Mouse (Mus musculus) intestine, embryonic 15.5 days (tissue): ENCODE results near the gene Cfap126. TPM values are rescaled to one million over a fixed set of nuclear protein-coding genes. Genes with fewer than 3 reads are reported as not detected.
A peak's percentile ranks its signal among the peaks of the same experiment; 100 is the strongest.
"Not testable (repeated sequence)": the region's sequence is repeated elsewhere in the genome, so short reads cannot be mapped to it uniquely, and the experiment has no call there.

ENCODE experiments used
- ATAC-seq: fragments of 200-750 bp; cut with Nextera tagmentation; 2 replicates; pipeline ENCODE4 v1.8.0; 2017; ENCODE audit warnings: moderate TSS enrichment, moderate library complexity
- H3K27ac ChIP-seq: fragments of 300-500 bp; sonication (generic); 2 replicates; pipeline ENCODE4 v1.5.1; 2015; ENCODE audit warnings: mild to moderate bottlenecking, inconsistent platforms
- H3K27me3 ChIP-seq: fragments of 300-500 bp; sonication (generic); replicated peaks from 2 replicates; pipeline ENCODE4 v1.6.1; 2015; ENCODE audit warnings: inconsistent platforms
- H3K36me3 ChIP-seq: fragments of 300-500 bp; sonication (generic); 2 replicates; pipeline ENCODE4 v1.6.1; 2015; ENCODE audit warnings: inconsistent platforms
- H3K4me1 ChIP-seq: fragments of 300-500 bp; sonication (generic); replicated peaks from 2 replicates; pipeline ENCODE4 v1.6.1; 2015; ENCODE audit warnings: inconsistent platforms
- H3K4me2 ChIP-seq: fragments of 300-500 bp; sonication (generic); replicated peaks from 2 replicates; pipeline ENCODE4 v1.6.1; 2015; ENCODE audit warnings: mild to moderate bottlenecking, inconsistent platforms
- H3K4me3 ChIP-seq: fragments of 300-500 bp; sonication (generic); replicated peaks from 2 replicates; pipeline ENCODE4 v1.5.1; 2015; ENCODE audit warnings: inconsistent platforms
- H3K9ac ChIP-seq: fragments of 300-500 bp; sonication (generic); 2 replicates; pipeline ENCODE4 v1.6.1; 2015; ENCODE audit warnings: inconsistent platforms
- H3K9me3 ChIP-seq: fragments of 300-500 bp; sonication (generic); 2 replicates; pipeline ENCODE4 v1.6.1; 2016; ENCODE audit warnings: inconsistent platforms
- WGBS: fragments of 180-500 bp; shearing (Covaris S2); methylation state at CpG from one replicate; pipeline ENCODE4 v1.1.7; 2015; 5-methylcytosine and 5-hydroxymethylcytosine counted together
- polyA plus RNA-seq: library from polyadenylated mRNA; unstranded; fragments of >200 nt; fragmentation: Nextera tagmentation; extraction: Ambion mirVana; gene quantifications from 2 replicates; pipeline ENCODE4 v1.2.1, GENCODE M21; 2015

The Cfap126 gene
- polyA plus RNA-seq, 1 experiment from 2014 or later, result 1.8 TPM

GRCm38 (mm10) chr1:171116280-171116679 lies 2.6 kb downstream of the Cfap126 start:
- no peak overlapping the region for H3K4me3 ChIP-seq
- 52% methylated on average over 4 of the region's 4 CpGs for WGBS
- no peak overlapping the region for H3K27ac ChIP-seq
- H3K4me1 ChIP-seq, result peaks cover 6% of the 10 kb centered on the region
- no peaks in the 10 kb centered on the region for H3K9me3 ChIP-seq
- no peak for ATAC-seq
- no peaks in the 10 kb centered on the region for H3K36me3 ChIP-seq
- no peaks in the 10 kb centered on the region for H3K27me3 ChIP-seq
- no peak overlapping the region for H3K4me2 ChIP-seq
- H3K9ac ChIP-seq, result no peak overlapping the region

- WGBS, result 9% methylated on average over 4 of the region's 4 CpGs
Observed at GRCm38 (mm10) chr1:171118269-171118684, 4.6 kb downstream of the Cfap126 start.

DNA sequence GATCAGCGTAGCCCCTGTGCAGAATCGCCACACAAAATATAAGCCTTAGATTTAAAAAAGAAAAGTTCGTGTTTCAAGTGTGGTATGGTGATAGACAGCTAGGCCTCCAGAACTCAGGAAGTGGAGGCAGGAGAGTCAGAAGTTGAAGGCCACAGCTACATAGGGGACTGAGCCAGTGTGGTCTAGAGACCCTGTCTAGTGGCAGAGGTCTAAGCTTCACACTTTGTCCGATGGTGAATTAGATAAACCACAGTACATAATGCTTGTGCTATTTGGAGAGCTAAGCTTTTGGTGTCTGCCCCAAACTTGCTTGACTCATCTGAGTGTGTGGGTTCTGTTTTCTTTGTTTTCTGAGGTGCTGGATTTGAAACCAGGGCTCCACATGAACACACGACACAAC lies 5.3 kb downstream of the Cfap126 start:
- 84% methylated on average over 5 of the region's 5 CpGs for WGBS
- Histone ChIP-seq H3K27ac (no peak overlapping the region), H3K4me3 (no peak overlapping the region), H3K9ac (no peak overlapping the region), H3K27me3 (no peaks in the 10 kb centered on the region), H3K9me3 (no peaks in the 10 kb centered on the region), H3K4me2 (no peak overlapping the region), H3K36me3 (no peaks in the 10 kb centered on the region), H3K4me1 (no peaks in the 10 kb centered on the region; the same call in 1 of the 2 replicates)
- no peak for ATAC-seq

More at GRCm38 (mm10) chr1:171118269-171118684, 4.6 kb downstream of the Cfap126 start:
- H3K36me3 ChIP-seq, result no peaks in the 10 kb centered on the region
- H3K4me2 ChIP-seq, result no peak overlapping the region
- no peak for ATAC-seq
- H3K27me3 ChIP-seq, result no peaks in the 10 kb centered on the region
- no peak overlapping the region for H3K9ac ChIP-seq
- H3K4me3 ChIP-seq, result no peak overlapping the region
- no peaks in the 10 kb centered on the region for H3K9me3 ChIP-seq
- peaks cover 5% of the 10 kb centered on the region for H3K4me1 ChIP-seq
- no peak overlapping the region for H3K27ac ChIP-seq

DNA sequence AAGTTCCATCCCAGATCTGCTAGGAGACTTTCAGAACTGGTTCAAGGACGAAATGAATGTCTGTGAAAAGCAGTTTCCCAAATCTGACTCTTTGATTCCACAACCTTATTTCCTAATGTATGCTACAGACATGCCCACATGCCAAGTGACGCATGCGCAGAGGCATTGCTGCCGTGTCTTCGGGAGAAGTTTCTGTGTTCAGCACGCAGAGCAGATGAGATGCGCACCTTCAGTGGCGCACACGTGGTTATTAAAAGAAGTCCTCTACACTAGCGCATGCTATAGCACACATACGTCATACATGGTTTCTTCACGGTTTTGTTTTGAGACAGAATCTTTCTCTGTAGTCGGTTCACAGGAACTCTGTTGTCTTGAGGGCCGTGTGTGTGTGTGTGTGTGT lies 5.7 kb downstream of the Cfap126 start:
- no peak for ATAC-seq
- H3K4me1 ChIP-seq, result no peaks in the 10 kb centered on the region; the same call in 1 of the 2 replicates
- no peak overlapping the region for H3K9ac ChIP-seq
- no peaks in the 10 kb centered on the region for H3K9me3 ChIP-seq
- WGBS, result 84% methylated on average over 14 of the region's 14 CpGs
- H3K4me3 ChIP-seq, result no peak overlapping the region
- H3K4me2 ChIP-seq, result no peak overlapping the region
- H3K27me3 ChIP-seq, result no peaks in the 10 kb centered on the region
- no peaks in the 10 kb centered on the region for H3K36me3 ChIP-seq
- H3K27ac ChIP-seq, result no peak overlapping the region

GRCm38 (mm10) chr1:171120893-171121292 lies 7.2 kb downstream of the Cfap126 start:
- WGBS, result 51% methylated on average over 3 of the region's 3 CpGs
- Histone ChIP-seq H3K4me2 (no peak overlapping the region), H3K27ac (no peak overlapping the region), H3K9me3 (no peaks in the 10 kb centered on the region), H3K36me3 (no peaks in the 10 kb centered on the region), H3K9ac (no peak overlapping the region), H3K27me3 (no peaks in the 10 kb centered on the region), H3K4me3 (no peak overlapping the region), H3K4me1 (no peaks in the 10 kb centered on the region; the same call in 1 of the 2 replicates)
- ATAC-seq, result no peak

DNA sequence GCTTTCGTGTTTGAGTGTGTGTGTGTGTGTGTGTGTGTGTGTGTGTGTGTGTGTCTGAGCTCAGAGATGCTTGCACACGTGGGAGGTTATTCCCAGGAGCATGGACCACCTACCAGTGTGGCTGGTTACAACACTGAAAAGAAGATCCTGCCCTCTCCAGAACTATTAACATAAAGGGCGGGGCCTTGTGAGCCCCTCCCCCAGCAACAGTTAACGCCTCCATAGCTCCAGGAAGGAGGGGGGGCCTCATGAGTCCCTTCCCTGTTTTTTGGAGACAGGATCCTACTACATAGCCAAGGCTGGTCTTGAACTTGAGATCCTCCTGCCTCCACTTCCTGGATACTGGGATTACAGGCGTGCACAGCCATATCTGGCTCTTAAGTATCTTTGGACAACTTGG lies 8.1 kb downstream of the Cfap126 start:
- no peak for ATAC-seq

DNA sequence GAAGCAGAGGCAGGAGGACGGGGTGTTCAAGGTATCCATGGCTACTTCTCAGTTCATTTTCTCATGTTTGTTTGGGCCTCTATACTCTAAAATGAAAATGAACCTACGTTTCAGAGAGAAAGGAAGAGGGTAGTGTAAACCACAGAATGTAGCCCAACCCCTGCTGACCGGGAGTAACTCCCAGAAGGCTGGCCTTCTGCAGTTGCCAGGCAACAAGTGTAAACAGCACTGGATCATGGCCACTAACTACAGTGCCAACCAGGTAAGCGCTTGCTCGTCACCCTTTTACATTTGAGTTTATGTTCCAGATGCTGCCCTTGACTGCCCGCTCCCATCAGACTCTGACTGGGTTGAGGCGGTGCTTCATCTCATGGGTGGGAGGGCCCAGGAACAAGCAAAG lies 9.2 kb downstream of the Cfap126 start:
- Histone ChIP-seq H3K27ac (no peak overlapping the region), H3K4me2 (peak overlapping the region; percentile 37; the same call in 1 of the 2 replicates), H3K9me3 (no peaks in the 10 kb centered on the region), H3K36me3 (0 out of 2 replicates have a peak, but pooled peaks cover 7% of the 10 kb centered on the region), H3K4me3 (0 out of 2 replicates have a peak overlapping the region, but pooled peaks have one; percentile 12), H3K27me3 (no peaks in the 10 kb centered on the region), H3K4me1 (no peaks in the 10 kb centered on the region; the same call in 1 of the 2 replicates), H3K9ac (no peak overlapping the region)
- peak; percentile 86 for ATAC-seq
- WGBS, result 18% methylated on average over 7 of the region's 7 CpGs

More for the DNA sequence above, 8.1 kb downstream of the Cfap126 start:
- Histone ChIP-seq H3K4me3 (no peak overlapping the region), H3K27me3 (no peaks in the 10 kb centered on the region), H3K36me3 (0 out of 2 replicates have a peak, but pooled peaks cover under 1% of the 10 kb centered on the region), H3K9ac (no peak overlapping the region), H3K27ac (no peak overlapping the region), H3K4me2 (no peak overlapping the region), H3K9me3 (no peaks in the 10 kb centered on the region), H3K4me1 (no peaks in the 10 kb centered on the region; the same call in 1 of the 2 replicates)
- 40% methylated on average over 5 of the region's 5 CpGs for WGBS

DNA sequence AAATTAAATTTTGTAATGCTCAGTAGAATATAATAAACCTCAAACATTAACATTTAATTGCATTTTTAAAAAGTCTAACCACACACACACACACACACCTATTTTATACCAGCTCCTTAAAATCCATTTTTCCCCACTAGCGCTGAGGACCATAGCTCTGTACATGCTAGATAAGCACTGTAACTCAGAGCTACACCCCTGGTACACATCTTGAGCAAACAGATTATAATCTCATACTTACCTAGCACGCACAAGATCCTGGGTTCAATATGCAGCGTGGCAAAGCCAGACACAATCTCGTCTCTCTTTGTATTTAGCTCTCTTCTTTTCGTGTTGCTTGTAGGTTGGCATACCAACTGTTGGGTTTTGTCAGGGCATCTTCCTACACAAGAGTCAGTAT lies 10.7 kb downstream of the Cfap126 start:
- Histone ChIP-seq H3K4me2 (no peak overlapping the region), H3K36me3 (peaks cover 16% of the 10 kb centered on the region), H3K27ac (no peak overlapping the region), H3K9me3 (no peaks in the 10 kb centered on the region), H3K9ac (no peak overlapping the region), H3K27me3 (no peaks in the 10 kb centered on the region), H3K4me1 (no peaks in the 10 kb centered on the region; the same call in 1 of the 2 replicates), H3K4me3 (no peak overlapping the region)
- WGBS, result 82% methylated on average over 5 of the region's 5 CpGs
- ATAC-seq, result no peak

DNA sequence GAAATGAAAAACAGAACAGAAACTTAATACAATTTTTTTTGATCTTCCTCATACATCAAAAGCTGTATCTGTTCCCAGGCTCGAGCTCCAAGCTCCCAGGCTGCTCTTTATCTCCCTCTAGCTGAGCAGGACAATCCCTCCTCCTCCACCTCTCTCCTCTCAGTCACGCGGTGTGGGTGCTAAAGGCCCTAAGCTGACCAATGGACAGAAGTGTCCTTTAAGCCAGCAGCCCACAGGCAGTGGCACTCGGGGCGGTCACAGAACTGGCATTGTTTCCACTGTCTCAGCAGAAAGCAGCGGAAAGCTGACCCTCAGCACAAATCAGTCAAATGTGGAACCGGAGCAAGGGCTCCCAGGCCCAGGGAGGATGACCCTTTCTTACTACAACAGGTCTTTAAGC lies 15.5 kb downstream of the Cfap126 start:
- H3K27ac ChIP-seq, result no peak overlapping the region
- no peaks in the 10 kb centered on the region for H3K9me3 ChIP-seq
- H3K36me3 ChIP-seq, result peaks cover 26% of the 10 kb centered on the region
- H3K4me2 ChIP-seq, result no peak overlapping the region
- H3K27me3 ChIP-seq, result no peaks in the 10 kb centered on the region
- no peak overlapping the region for H3K9ac ChIP-seq
- H3K4me1 ChIP-seq, result no peaks in the 10 kb centered on the region
- 55% methylated on average over 7 of the region's 7 CpGs for WGBS
- no peak for ATAC-seq
- no peak overlapping the region for H3K4me3 ChIP-seq

GRCm38 (mm10) chr1:171130971-171131370 lies 17.3 kb downstream of the Cfap126 start:
- WGBS, result 69% methylated on average over 1 of the region's 1 CpGs
- peaks cover 35% of the 10 kb centered on the region for H3K36me3 ChIP-seq

GRCm38 (mm10) chr1:171135600-171135999 lies 21.9 kb downstream of the Cfap126 start:
- Histone ChIP-seq H3K27ac (no peak overlapping the region), H3K4me1 (no peaks in the 10 kb centered on the region), H3K4me2 (no peak overlapping the region), H3K27me3 (no peaks in the 10 kb centered on the region), H3K9ac (no peak overlapping the region), H3K36me3 (peaks cover 19% of the 10 kb centered on the region), H3K9me3 (no peaks in the 10 kb centered on the region), H3K4me3 (no peak overlapping the region)
- WGBS, result 93% methylated on average over 2 of the region's 2 CpGs
- ATAC-seq, result no peak

More at GRCm38 (mm10) chr1:171130971-171131370, 17.3 kb downstream of the Cfap126 start:
- no peak for ATAC-seq
- Histone ChIP-seq H3K9me3 (no peaks in the 10 kb centered on the region), H3K4me1 (no peaks in the 10 kb centered on the region), H3K27me3 (no peaks in the 10 kb centered on the region), H3K9ac (no peak overlapping the region), H3K4me2 (no peak overlapping the region), H3K27ac (no peak overlapping the region), H3K4me3 (no peak overlapping the region)

DNA sequence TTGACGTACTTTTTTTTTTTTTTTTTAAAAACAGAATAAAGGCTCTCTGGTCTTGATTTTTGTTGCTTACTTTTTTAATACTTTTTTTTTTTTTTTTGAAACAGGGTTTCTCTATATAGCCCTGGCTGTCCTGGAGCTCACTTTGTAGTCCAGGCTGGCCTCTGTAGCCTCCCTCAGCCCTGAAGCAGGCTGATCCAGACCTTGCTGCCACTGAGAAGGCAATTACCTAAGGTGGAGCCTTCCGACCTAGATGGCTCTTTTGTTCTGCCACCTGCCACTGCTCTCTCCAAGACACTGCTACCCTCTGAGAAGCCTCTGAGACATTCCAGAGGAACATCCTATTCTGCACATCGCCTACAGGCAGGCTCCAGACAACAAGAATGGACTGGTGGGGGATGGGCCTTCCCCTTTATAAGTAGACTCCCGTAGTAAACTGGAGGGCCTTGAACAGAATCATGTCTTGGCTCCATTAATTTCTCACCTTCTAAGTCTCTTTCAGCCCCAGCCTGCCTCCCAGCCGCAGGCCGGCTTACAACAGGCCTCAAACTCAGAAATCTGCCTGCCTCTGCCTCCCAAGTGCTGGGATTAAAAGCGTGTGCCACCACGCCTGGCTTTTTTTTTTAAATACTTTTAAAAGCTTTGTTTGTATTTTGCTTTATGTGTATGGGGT lies 23.9 kb downstream of the Cfap126 start:
- not testable (repeated sequence) for ATAC-seq, H3K9ac ChIP-seq, H3K27ac ChIP-seq, H3K27me3 ChIP-seq, H3K4me2 ChIP-seq, H3K4me3 ChIP-seq, H3K4me1 ChIP-seq, H3K9me3 ChIP-seq
- peaks cover 20% of the 10 kb centered on the region for H3K36me3 ChIP-seq
- WGBS, result 90% methylated on average over 8 of the region's 8 CpGs

GRCm38 (mm10) chr1:171142981-171143380 lies 29.3 kb downstream of the Cfap126 start:
- not testable (repeated sequence) for H3K9me3 ChIP-seq, H3K9ac ChIP-seq, H3K4me3 ChIP-seq, H3K27me3 ChIP-seq, H3K36me3 ChIP-seq, H3K27ac ChIP-seq, H3K4me1 ChIP-seq, ATAC-seq, H3K4me2 ChIP-seq
- WGBS, result 77% methylated on average over 11 of the region's 11 CpGs
